Mouse (Mus musculus): Measurements from ENCODE around the gene Krcc1. TPM values are rescaled to one million over a fixed set of nuclear protein-coding genes. Genes with fewer than 3 reads are reported as not detected.

The Krcc1 gene
- polyA plus RNA-seq, 1 experiment from 2014 or later = 70.8 TPM

DNA sequence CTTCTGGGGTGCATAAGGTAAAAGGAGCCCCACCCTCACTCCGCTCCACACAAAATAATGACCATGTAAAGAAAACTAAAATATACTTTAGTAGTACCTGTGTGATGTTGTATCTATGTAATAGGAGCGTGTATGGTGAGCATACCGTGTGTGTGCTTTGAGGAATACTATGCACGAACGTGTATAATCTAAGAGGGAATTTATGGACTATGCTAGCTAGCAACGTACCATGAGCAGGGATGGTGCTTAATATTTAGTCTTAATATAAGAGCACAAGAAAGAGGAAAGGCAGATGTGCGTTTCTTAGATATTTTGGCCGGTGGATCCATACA, 454 bp upstream of the Krcc1 start:
- WGBS = 2% methylated on average over 8 of the region's 8 CpGs
- Histone ChIP-seq H3K27me3 (replicated peaks; ENCODE audit: control insufficient read depth, insufficient read depth, low read length) (no peaks in the 10 kb centered on the region), H3K9ac (ENCODE audit: low read depth, low read length) (peak overlapping the region; percentile 63), H3K36me3 (ENCODE audit: control insufficient read depth, insufficient read depth, low read length) (no peaks in the 10 kb centered on the region), H3K9me3 (ENCODE audit: control insufficient read depth, low read length) (no peaks in the 10 kb centered on the region), H3K27ac (ENCODE audit: low read length) (peak overlapping the region; percentile 86), H3K4me1 (ENCODE audit: control insufficient read depth, insufficient read depth, low read length) (peaks cover 15% of the 10 kb centered on the region), H3K4me3 (ENCODE audit: low read length) (peak overlapping the region; percentile 92), H3K4me2 (ENCODE audit: low read depth, low read length) (peak overlapping the region; percentile 87)
- peak; percentile 40 for ATAC-seq

DNA sequence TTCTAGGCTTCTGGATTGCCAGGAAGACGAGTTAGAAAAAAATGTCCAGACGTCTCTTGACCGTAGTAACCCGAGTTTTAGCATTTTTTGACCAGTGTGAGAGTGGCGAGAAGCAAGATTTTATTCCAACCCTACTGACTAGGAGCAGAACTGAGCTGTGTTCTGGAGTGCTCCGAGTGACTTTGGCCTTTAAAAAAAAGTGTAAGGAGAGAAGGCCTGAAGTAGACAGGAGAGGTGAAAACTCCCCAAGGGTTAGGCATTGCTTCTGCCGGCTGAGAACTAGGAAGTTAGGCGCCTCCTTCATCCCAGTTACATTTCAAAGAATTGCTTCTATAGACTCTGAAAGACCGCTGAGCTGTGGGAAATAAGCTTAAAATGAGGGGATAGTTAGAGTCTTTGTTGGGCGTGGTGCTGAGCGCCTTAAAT, 852 bp downstream of the Krcc1 start:
- H3K4me1 ChIP-seq (ENCODE audit: control insufficient read depth, insufficient read depth, low read length) = peaks cover 15% of the 10 kb centered on the region
- peak overlapping the region; percentile 67 for H3K4me2 ChIP-seq (ENCODE audit: low read depth, low read length)
- no peaks in the 10 kb centered on the region for H3K27me3 ChIP-seq (replicated peaks; ENCODE audit: control insufficient read depth, insufficient read depth, low read length)
- peak overlapping the region; percentile 92 for H3K4me3 ChIP-seq (ENCODE audit: low read length)
- no peaks in the 10 kb centered on the region for H3K9me3 ChIP-seq (ENCODE audit: control insufficient read depth, low read length)
- peak overlapping the region; percentile 100 for H3K9ac ChIP-seq (ENCODE audit: low read depth, low read length)
- no peak; the same call in 1 of the 2 replicates for ATAC-seq
- H3K27ac ChIP-seq (ENCODE audit: low read length) = peak overlapping the region; percentile 98
- H3K36me3 ChIP-seq (ENCODE audit: control insufficient read depth, insufficient read depth, low read length) = no peaks in the 10 kb centered on the region
- 1% methylated on average over 11 of the region's 11 CpGs for WGBS

DNA sequence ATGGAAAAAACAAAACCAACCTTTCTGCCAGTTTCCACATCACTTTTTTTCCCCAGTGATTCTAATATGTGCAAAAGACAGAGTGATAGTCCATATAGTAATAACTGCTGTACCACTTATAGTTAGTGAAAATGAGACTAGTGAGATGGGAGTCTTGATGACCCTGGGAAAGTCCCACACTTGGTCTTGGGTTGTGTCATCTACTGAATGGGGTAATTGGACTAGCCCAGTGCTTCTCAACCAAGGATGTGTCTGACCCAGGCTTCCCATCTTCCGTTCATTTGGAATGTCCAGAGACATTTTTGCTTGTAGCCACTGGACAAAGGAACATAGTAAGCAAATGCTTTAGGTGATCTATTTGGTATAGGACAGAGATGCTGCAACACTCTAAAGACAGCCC, 2.2 kb downstream of the Krcc1 start:
- no peak overlapping the region for H3K4me2 ChIP-seq (ENCODE audit: low read depth, low read length)
- WGBS = 96% methylated on average over 1 of the region's 1 CpGs
- no peak overlapping the region for H3K9ac ChIP-seq (ENCODE audit: low read depth, low read length)
- H3K27me3 ChIP-seq (replicated peaks; ENCODE audit: control insufficient read depth, insufficient read depth, low read length) = no peaks in the 10 kb centered on the region
- H3K4me1 ChIP-seq (ENCODE audit: control insufficient read depth, insufficient read depth, low read length) = peaks cover 15% of the 10 kb centered on the region
- no peak overlapping the region for H3K27ac ChIP-seq (ENCODE audit: low read length)
- no peaks in the 10 kb centered on the region for H3K9me3 ChIP-seq (ENCODE audit: control insufficient read depth, low read length)
- no peaks in the 10 kb centered on the region for H3K36me3 ChIP-seq (ENCODE audit: control insufficient read depth, insufficient read depth, low read length)
- no peak overlapping the region for H3K4me3 ChIP-seq (ENCODE audit: low read length)
- no peak for ATAC-seq

DNA sequence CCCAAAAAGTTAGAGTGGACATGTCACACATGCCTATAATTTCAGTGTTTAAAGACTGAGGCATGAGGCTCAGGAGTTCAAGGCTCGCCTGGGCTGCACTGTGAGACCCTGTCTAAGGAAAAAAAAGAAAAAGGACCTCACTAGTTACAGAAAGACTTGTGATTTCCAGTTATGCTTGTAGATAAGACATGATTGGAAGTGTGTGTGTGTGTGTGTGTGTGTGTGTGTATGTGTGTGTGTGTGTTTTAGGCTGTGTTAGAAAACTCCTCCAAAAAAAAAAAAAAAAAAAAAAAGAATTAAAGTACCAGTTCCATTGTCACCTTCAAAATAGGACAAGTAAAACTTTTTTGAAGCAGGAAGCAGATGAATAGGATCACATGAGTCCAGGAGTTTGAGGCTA, 3.1 kb downstream of the Krcc1 start:
- Histone ChIP-seq H3K9me3 (ENCODE audit: control insufficient read depth, low read length) (no peaks in the 10 kb centered on the region), H3K9ac (ENCODE audit: low read depth, low read length) (no peak overlapping the region), H3K4me2 (ENCODE audit: low read depth, low read length) (no peak overlapping the region), H3K4me3 (ENCODE audit: low read length) (no peak overlapping the region), H3K27ac (ENCODE audit: low read length) (no peak overlapping the region), H3K4me1 (ENCODE audit: control insufficient read depth, insufficient read depth, low read length) (peaks cover 10% of the 10 kb centered on the region), H3K36me3 (ENCODE audit: control insufficient read depth, insufficient read depth, low read length) (no peaks in the 10 kb centered on the region), H3K27me3 (replicated peaks; ENCODE audit: control insufficient read depth, insufficient read depth, low read length) (no peaks in the 10 kb centered on the region)
- 81% methylated on average over 1 of the region's 1 CpGs for WGBS
- ATAC-seq = no peak

DNA sequence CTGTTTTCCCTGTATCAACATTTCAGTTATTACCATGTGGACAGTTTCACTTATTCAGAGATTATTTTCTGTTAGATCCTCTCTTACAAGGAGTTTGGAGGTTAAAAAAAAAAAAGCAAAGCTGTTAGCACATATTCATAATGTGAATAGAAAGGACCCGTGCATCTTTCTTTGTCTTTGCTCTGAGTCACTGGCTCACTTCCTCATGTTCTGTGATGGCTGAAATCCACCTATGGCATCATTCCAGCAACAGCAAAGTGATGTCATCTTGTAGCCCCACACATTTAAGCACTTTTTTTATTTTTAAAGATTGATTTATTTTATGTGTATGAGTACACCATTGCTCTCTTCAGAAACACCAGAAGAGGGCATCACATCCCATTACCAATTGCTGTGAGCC, 7.9 kb downstream of the Krcc1 start:
- H3K4me2 ChIP-seq (ENCODE audit: low read depth, low read length) = no peak overlapping the region
- H3K36me3 ChIP-seq (ENCODE audit: control insufficient read depth, insufficient read depth, low read length) = peaks cover 2% of the 10 kb centered on the region; the same call in 1 of the 2 replicates
- H3K4me1 ChIP-seq (ENCODE audit: control insufficient read depth, insufficient read depth, low read length) = no peaks in the 10 kb centered on the region
- H3K4me3 ChIP-seq (ENCODE audit: low read length) = no peak overlapping the region
- 68% methylated on average over 1 of the region's 1 CpGs for WGBS
- no peaks in the 10 kb centered on the region for H3K27me3 ChIP-seq (replicated peaks; ENCODE audit: control insufficient read depth, insufficient read depth, low read length)
- no peaks in the 10 kb centered on the region for H3K9me3 ChIP-seq (ENCODE audit: control insufficient read depth, low read length)
- no peak overlapping the region for H3K9ac ChIP-seq (ENCODE audit: low read depth, low read length)
- no peak overlapping the region for H3K27ac ChIP-seq (ENCODE audit: low read length)
- no peak for ATAC-seq

DNA sequence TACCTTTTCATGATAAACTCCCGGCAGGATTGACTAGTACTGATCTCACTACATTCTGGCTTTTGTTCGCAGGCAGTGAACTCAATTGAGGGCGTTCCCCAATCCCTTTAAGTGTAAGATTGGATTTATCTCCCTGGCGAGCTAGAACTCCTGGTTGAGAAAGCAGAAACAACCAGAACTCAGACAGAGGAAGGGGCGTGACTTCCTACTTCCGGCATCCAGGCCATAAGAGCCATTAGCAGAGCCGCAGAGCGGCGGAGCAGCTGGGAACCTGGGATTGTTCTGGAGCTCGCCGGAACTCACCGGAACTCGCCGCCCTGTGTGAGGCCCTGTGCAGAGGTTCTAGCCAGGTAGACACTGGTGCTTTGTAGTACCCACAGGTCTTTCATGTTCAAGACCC, 22.0 kb downstream of the Krcc1 start:
- Histone ChIP-seq H3K36me3 (ENCODE audit: control insufficient read depth, insufficient read depth, low read length) (no peaks in the 10 kb centered on the region), H3K4me2 (ENCODE audit: low read depth, low read length) (no peak overlapping the region), H3K4me1 (ENCODE audit: control insufficient read depth, insufficient read depth, low read length) (no peaks in the 10 kb centered on the region), H3K27ac (ENCODE audit: low read length) (no peak overlapping the region), H3K4me3 (ENCODE audit: low read length) (no peak overlapping the region), H3K27me3 (replicated peaks; ENCODE audit: control insufficient read depth, insufficient read depth, low read length) (no peaks in the 10 kb centered on the region), H3K9ac (ENCODE audit: low read depth, low read length) (no peak overlapping the region), H3K9me3 (ENCODE audit: control insufficient read depth, low read length) (no peaks in the 10 kb centered on the region)
- ATAC-seq = no peak
- WGBS = 83% methylated on average over 14 of the region's 14 CpGs

DNA sequence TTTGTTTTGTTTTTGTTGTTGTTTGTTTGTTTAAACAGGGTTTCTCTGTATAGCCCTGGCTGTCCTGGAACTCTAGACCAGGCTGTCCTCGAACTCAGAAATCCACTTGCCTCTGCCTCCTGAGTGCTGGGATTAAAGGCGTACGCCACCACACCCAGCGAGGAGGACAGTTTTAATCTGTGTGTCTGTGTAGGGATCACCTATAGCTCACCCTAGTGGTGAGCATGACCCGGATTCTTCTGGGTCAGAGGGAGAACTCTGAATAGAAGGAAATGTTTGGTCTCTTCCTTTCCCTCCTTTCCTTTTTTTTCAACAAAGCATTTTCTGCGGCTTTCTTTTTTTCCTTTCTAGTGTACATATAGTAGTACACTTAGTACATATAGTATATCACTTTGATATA, 23.8 kb downstream of the Krcc1 start:
- Histone ChIP-seq H3K27me3 (replicated peaks; ENCODE audit: control insufficient read depth, insufficient read depth, low read length) (no peaks in the 10 kb centered on the region), H3K9ac (ENCODE audit: low read depth, low read length) (no peak overlapping the region), H3K36me3 (ENCODE audit: control insufficient read depth, insufficient read depth, low read length) (no peaks in the 10 kb centered on the region), H3K9me3 (ENCODE audit: control insufficient read depth, low read length) (no peaks in the 10 kb centered on the region), H3K4me3 (ENCODE audit: low read length) (no peak overlapping the region), H3K27ac (ENCODE audit: low read length) (no peak overlapping the region), H3K4me1 (ENCODE audit: control insufficient read depth, insufficient read depth, low read length) (no peaks in the 10 kb centered on the region), H3K4me2 (ENCODE audit: low read depth, low read length) (no peak overlapping the region)
- ATAC-seq = no peak
- 74% methylated on average over 6 of the region's 6 CpGs for WGBS

DNA sequence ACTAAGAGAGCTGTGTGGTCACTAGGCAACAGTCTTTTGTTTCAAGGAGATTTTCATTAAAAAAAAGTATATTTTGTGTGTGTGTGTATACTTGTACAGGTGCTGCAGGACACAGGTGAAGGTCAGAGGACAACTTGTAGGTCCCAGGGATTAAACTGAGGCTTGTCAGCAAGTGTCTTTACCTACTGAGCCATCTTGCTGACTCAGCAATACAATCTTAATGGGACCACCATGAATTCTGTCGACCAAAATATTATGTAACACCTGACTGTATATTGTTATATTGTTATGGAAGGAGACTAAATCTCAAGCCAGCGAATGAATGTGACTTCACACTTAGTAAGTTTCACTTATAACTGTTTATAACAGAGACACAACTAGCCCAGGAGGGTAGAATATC, 26.6 kb downstream of the Krcc1 start:
- H3K27ac ChIP-seq (ENCODE audit: low read length) = no peak overlapping the region
- 60% methylated on average over 2 of the region's 2 CpGs for WGBS
- no peaks in the 10 kb centered on the region for H3K27me3 ChIP-seq (replicated peaks; ENCODE audit: control insufficient read depth, insufficient read depth, low read length)
- no peak for ATAC-seq
- H3K9me3 ChIP-seq (ENCODE audit: control insufficient read depth, low read length) = no peaks in the 10 kb centered on the region
- no peaks in the 10 kb centered on the region for H3K4me1 ChIP-seq (ENCODE audit: control insufficient read depth, insufficient read depth, low read length)
- no peak overlapping the region for H3K9ac ChIP-seq (ENCODE audit: low read depth, low read length)
- no peaks in the 10 kb centered on the region for H3K36me3 ChIP-seq (ENCODE audit: control insufficient read depth, insufficient read depth, low read length)
- H3K4me2 ChIP-seq (ENCODE audit: low read depth, low read length) = no peak overlapping the region
- H3K4me3 ChIP-seq (ENCODE audit: low read length) = no peak overlapping the region

DNA sequence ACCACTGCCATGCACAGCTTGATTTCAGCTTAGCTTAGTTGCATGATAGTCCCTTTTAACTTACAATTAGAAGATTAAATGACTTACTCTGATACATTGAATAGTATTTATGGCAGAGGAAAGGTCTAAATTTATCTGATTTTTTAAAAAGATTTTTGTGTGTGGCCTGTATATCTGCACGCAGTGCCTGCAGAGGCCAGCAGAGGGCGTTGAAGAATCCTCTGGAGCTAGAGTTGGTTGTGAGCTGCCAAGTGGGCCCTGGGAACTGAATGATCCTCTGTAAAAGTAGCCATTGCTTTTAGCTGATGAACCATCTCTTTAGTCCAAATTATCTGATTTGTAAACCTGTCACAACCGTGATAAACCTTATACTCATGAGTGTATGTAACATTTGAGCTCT, 27.3 kb downstream of the Krcc1 start:
- 54% methylated on average over 3 of the region's 3 CpGs for WGBS
- Histone ChIP-seq H3K4me1 (ENCODE audit: control insufficient read depth, insufficient read depth, low read length) (no peaks in the 10 kb centered on the region), H3K27me3 (replicated peaks; ENCODE audit: control insufficient read depth, insufficient read depth, low read length) (no peaks in the 10 kb centered on the region), H3K4me2 (ENCODE audit: low read depth, low read length) (no peak overlapping the region), H3K36me3 (ENCODE audit: control insufficient read depth, insufficient read depth, low read length) (no peaks in the 10 kb centered on the region), H3K9me3 (ENCODE audit: control insufficient read depth, low read length) (no peaks in the 10 kb centered on the region), H3K4me3 (ENCODE audit: low read length) (no peak overlapping the region), H3K9ac (ENCODE audit: low read depth, low read length) (no peak overlapping the region), H3K27ac (ENCODE audit: low read length) (no peak overlapping the region)
- ATAC-seq = no peak

DNA sequence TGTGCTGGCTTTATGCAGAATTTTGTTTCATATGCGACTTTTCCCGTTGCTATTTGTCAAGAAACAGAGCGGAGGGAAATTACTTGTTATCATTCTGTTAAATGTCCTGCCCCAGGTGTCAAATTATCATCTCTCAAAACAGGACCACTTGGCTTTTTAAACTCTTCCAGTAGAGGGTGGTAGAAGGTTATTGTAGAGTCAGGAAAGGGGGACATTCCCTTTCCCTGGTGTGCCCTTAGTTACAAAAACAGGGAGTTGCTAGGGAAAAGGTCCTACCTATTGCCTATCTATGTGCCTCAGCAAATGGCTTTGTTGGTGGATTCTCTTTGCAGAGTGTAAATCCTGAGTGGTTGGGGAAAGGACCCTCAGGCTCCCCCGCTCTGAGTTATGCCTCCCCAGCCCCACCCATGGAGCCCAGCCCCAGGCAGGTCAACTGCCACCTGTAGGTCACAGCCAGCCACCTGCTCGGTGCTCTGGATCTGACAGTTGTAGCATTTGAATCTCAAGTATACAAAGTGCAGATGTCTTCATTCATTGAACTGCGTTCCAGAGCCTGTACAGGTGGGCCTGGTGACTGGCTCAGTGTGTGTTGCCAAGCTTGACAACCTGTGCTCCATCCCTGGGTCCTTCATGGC, 30.7 kb downstream of the Krcc1 start:
- no peak overlapping the region for H3K27ac ChIP-seq (ENCODE audit: low read length)
- no peak overlapping the region for H3K4me2 ChIP-seq (ENCODE audit: low read depth, low read length)
- no peaks in the 10 kb centered on the region for H3K4me1 ChIP-seq (ENCODE audit: control insufficient read depth, insufficient read depth, low read length)
- H3K9me3 ChIP-seq (ENCODE audit: control insufficient read depth, low read length) = no peaks in the 10 kb centered on the region
- H3K9ac ChIP-seq (ENCODE audit: low read depth, low read length) = no peak overlapping the region
- no peaks in the 10 kb centered on the region for H3K36me3 ChIP-seq (ENCODE audit: control insufficient read depth, insufficient read depth, low read length)
- 59% methylated on average over 6 of the region's 6 CpGs for WGBS
- no peak for ATAC-seq
- no peaks in the 10 kb centered on the region for H3K27me3 ChIP-seq (replicated peaks; ENCODE audit: control insufficient read depth, insufficient read depth, low read length)
- no peak overlapping the region for H3K4me3 ChIP-seq (ENCODE audit: low read length)

Data from intestine, embryonic 16.5 days (tissue).